Mouse (Mus musculus) embryonic facial prominence, embryonic 13.5 days (tissue): Measurements from ENCODE around the gene Atpaf1. TPM values are rescaled to one million over a fixed set of nuclear protein-coding genes. Genes with fewer than 3 reads are reported as not detected.

ENCODE experiments used
- ATAC-seq: fragments of 200-750 bp; cut with Nextera tagmentation; 2 replicates; pipeline ENCODE4 v1.8.0; 2017; ENCODE audit warnings: low read depth; ENCODE audit not compliant: insufficient number of reproducible peaks, insufficient read depth, low FRiP score, low TSS enrichment
- H3K27ac ChIP-seq: fragments of 300-500 bp; sonication (generic); 2 replicates; pipeline ENCODE4 v1.5.1; 2015; ENCODE audit warnings: moderate library complexity, mild to moderate bottlenecking, inconsistent platforms
- H3K27me3 ChIP-seq: fragments of 300-500 bp; sonication (generic); 2 replicates; pipeline ENCODE4 v1.6.1; 2015; ENCODE audit warnings: mild to moderate bottlenecking, inconsistent platforms
- H3K36me3 ChIP-seq: fragments of 300-500 bp; sonication (generic); 2 replicates; pipeline ENCODE4 v1.6.1; 2015; ENCODE audit warnings: mild to moderate bottlenecking, inconsistent platforms
- H3K4me1 ChIP-seq: fragments of 300-500 bp; sonication (generic); 2 replicates; pipeline ENCODE4 v1.6.1; 2015; ENCODE audit warnings: inconsistent platforms
- H3K4me2 ChIP-seq: fragments of 300-500 bp; sonication (generic); 2 replicates; pipeline ENCODE4 v1.6.1; 2015; ENCODE audit warnings: moderate library complexity, mild to moderate bottlenecking, inconsistent platforms
- H3K4me3 ChIP-seq: fragments of 300-500 bp; sonication (generic); 2 replicates; pipeline ENCODE4 v1.5.1; 2015; ENCODE audit warnings: mild to moderate bottlenecking, inconsistent platforms
- H3K9ac ChIP-seq: fragments of 300-500 bp; sonication (generic); 2 replicates; pipeline ENCODE4 v1.6.1; 2015; ENCODE audit warnings: mild to moderate bottlenecking, inconsistent platforms
- H3K9me3 ChIP-seq: fragments of 300-500 bp; sonication (generic); 2 replicates; pipeline ENCODE4 v1.6.1; 2016; ENCODE audit warnings: inconsistent platforms
- WGBS: fragments of 180-500 bp; shearing (Covaris S2); methylation state at CpG from one replicate; pipeline ENCODE4 v1.1.7; 2015; ENCODE audit warnings: mixed read lengths; 5-methylcytosine and 5-hydroxymethylcytosine counted together
- polyA plus RNA-seq: library from polyadenylated mRNA; unstranded; fragments of >200 nt; fragmentation: Nextera tagmentation; extraction: Ambion mirVana; gene quantifications from 2 replicates; pipeline ENCODE4 v1.2.1, GENCODE M21; 2015

Atpaf1 gene
- polyA plus RNA-seq, 1 experiment from 2014 or later: 60.5 TPM

DNA sequence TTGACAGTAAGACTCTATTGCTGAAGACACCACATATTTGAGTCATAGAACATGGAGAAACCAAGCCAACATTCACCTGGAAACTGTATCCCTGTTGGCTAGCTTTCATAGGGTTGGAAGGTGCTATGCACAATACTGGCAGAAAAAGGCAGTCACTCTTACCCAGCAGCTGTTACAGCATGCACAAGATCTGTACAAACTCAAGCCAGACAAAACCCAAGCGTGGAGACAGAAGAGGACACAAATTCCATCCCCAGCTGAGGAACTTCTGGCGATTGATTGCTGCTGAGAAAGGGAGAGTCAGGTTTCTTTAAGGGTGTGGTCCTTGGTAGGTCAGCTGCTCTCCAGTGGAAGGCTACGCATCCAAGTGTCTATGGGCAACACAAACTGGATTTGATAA is 35.6 kb downstream of the Atpaf1 start:
- WGBS: 62% methylated on average over 3 of the region's 3 CpGs
- peaks cover 8% of the 10 kb centered on the region; the same call in 1 of the 2 replicates for H3K4me1 ChIP-seq

GRCm38 (mm10) chr4:115820944-115821343 is 36.3 kb downstream of the Atpaf1 start:
- Histone ChIP-seq H3K9ac (no peak overlapping the region), H3K27me3 (no peaks in the 10 kb centered on the region), H3K4me2 (no peak overlapping the region), H3K4me1 (peaks cover 8% of the 10 kb centered on the region; the same call in 1 of the 2 replicates), H3K9me3 (no peaks in the 10 kb centered on the region), H3K27ac (no peak overlapping the region), H3K36me3 (peaks cover 17% of the 10 kb centered on the region), H3K4me3 (no peak overlapping the region)
- WGBS: 68% methylated on average over 3 of the region's 3 CpGs
- no peak for ATAC-seq

More for the DNA sequence above, 35.6 kb downstream of the Atpaf1 start:
- Histone ChIP-seq H3K4me2 (no peak overlapping the region), H3K4me3 (no peak overlapping the region), H3K27me3 (no peaks in the 10 kb centered on the region), H3K27ac (no peak overlapping the region), H3K9me3 (no peaks in the 10 kb centered on the region), H3K36me3 (peaks cover 25% of the 10 kb centered on the region), H3K9ac (no peak overlapping the region)
- no peak for ATAC-seq

DNA sequence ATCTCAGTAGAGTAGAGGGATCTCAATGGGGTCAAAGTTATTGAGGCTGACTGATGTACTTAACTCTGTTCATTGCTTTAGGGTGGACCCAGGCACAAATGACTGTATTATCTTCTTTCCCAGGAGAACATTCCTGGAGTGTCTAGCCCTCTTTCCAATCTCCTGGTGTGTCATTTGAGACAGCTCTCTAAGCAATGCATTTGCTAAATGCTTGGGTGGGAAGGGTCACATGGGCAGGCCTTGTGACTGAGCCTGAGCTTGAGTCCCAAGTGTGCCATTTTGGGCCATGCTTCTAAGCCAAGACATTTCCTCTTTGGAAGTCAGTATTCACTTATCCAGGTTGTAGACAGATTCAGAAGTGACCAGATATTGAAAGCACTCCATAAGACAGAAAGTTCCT is 36.8 kb downstream of the Atpaf1 start:
- peaks cover 8% of the 10 kb centered on the region; the same call in 1 of the 2 replicates for H3K4me1 ChIP-seq
- H3K4me3 ChIP-seq: no peak overlapping the region
- H3K9me3 ChIP-seq: no peaks in the 10 kb centered on the region
- no peaks in the 10 kb centered on the region for H3K27me3 ChIP-seq
- no peak overlapping the region for H3K27ac ChIP-seq
- H3K4me2 ChIP-seq: no peak overlapping the region
- no peak for ATAC-seq
- no peak overlapping the region for H3K9ac ChIP-seq
- peaks cover 12% of the 10 kb centered on the region for H3K36me3 ChIP-seq

DNA sequence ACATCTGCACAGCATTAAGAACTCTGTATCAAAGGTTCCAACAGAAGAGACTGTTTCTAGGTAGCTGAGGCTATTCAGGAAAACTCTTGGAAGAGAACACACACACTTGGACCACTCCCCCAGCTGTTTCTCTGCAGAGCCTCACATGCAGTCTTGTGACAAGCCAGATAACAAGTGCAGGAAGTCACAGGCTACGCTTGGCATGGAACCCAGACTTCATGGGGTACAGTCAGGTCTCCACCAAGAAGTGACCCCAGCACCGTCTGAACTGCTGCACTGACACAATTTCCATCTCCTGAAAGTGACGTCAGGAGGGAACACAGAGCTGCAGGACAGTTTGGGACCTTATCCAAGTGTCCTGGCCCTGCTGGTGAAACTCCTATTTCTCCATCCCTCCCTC is 37.3 kb downstream of the Atpaf1 start:
- Histone ChIP-seq H3K9ac (no peak overlapping the region), H3K27ac (no peak overlapping the region), H3K9me3 (no peaks in the 10 kb centered on the region), H3K27me3 (no peaks in the 10 kb centered on the region), H3K4me1 (peaks cover 8% of the 10 kb centered on the region; the same call in 1 of the 2 replicates), H3K36me3 (peaks cover 12% of the 10 kb centered on the region), H3K4me2 (no peak overlapping the region), H3K4me3 (no peak overlapping the region)
- no peak for ATAC-seq
- WGBS: 72% methylated on average over 3 of the region's 3 CpGs

DNA sequence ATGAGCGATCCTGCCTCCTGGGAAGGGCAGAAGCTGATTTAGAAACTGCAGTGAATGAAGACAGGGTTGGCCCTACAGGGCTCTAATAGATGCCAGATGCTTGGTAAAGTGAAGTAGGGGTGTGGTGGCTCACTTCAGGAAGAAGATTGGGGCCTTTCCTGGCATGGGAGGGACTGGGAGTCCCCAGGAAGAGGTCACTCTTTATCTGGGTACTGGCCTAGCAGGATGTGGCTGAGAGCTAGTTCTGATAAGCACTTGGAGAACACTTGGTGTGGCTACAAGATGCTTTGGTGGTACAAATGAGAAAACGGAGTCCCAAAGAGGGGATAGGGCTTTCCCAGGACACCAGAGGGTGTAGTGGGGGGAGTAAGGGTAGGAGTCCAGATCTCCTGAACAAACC is 39.6 kb downstream of the Atpaf1 start:
- WGBS: 53% methylated on average over 2 of the region's 2 CpGs
- Histone ChIP-seq H3K9ac (0 out of 2 replicates have a peak overlapping the region, but pooled peaks have one; percentile 12), H3K27me3 (0 out of 2 replicates have a peak, but pooled peaks cover 4% of the 10 kb centered on the region), H3K4me1 (peaks cover 17% of the 10 kb centered on the region), H3K36me3 (peaks cover 5% of the 10 kb centered on the region), H3K4me2 (no peak overlapping the region), H3K9me3 (no peaks in the 10 kb centered on the region), H3K4me3 (no peak overlapping the region), H3K27ac (no peak overlapping the region)
- ATAC-seq: no peak

GRCm38 (mm10) chr4:115825271-115825670 is 40.7 kb downstream of the Atpaf1 start:
- no peaks in the 10 kb centered on the region for H3K36me3 ChIP-seq
- no peak overlapping the region for H3K9ac ChIP-seq
- peaks cover 8% of the 10 kb centered on the region; the same call in 1 of the 2 replicates for H3K27me3 ChIP-seq
- no peak overlapping the region for H3K4me2 ChIP-seq
- ATAC-seq: no peak
- H3K4me1 ChIP-seq: peaks cover 17% of the 10 kb centered on the region
- WGBS: 85% methylated on average over 2 of the region's 2 CpGs
- no peaks in the 10 kb centered on the region for H3K9me3 ChIP-seq
- H3K4me3 ChIP-seq: no peak overlapping the region
- no peak overlapping the region for H3K27ac ChIP-seq

GRCm38 (mm10) chr4:115827066-115827465 is 42.5 kb downstream of the Atpaf1 start:
- Histone ChIP-seq H3K36me3 (peaks cover 9% of the 10 kb centered on the region), H3K4me2 (peak overlapping the region; percentile 65), H3K4me1 (peaks cover 17% of the 10 kb centered on the region), H3K9ac (no peak overlapping the region), H3K27me3 (peaks cover 8% of the 10 kb centered on the region; the same call in 1 of the 2 replicates), H3K9me3 (no peaks in the 10 kb centered on the region), H3K27ac (no peak overlapping the region), H3K4me3 (no peak overlapping the region)
- no peak for ATAC-seq
- WGBS: 59% methylated on average over 3 of the region's 3 CpGs

GRCm38 (mm10) chr4:115827535-115827887 is 42.9 kb downstream of the Atpaf1 start:
- ATAC-seq: no peak
- H3K4me1 ChIP-seq: peaks cover 17% of the 10 kb centered on the region
- peak overlapping the region; percentile 68; the same call in 1 of the 2 replicates for H3K27ac ChIP-seq
- peaks cover 8% of the 10 kb centered on the region; the same call in 1 of the 2 replicates for H3K27me3 ChIP-seq
- peak overlapping the region; percentile 65 for H3K4me2 ChIP-seq
- H3K9me3 ChIP-seq: no peaks in the 10 kb centered on the region
- peak overlapping the region; percentile 85 for H3K4me3 ChIP-seq
- H3K36me3 ChIP-seq: peaks cover 13% of the 10 kb centered on the region
- H3K9ac ChIP-seq: peak overlapping the region; percentile 85
- WGBS: 1% methylated on average over 4 of the region's 4 CpGs

DNA sequence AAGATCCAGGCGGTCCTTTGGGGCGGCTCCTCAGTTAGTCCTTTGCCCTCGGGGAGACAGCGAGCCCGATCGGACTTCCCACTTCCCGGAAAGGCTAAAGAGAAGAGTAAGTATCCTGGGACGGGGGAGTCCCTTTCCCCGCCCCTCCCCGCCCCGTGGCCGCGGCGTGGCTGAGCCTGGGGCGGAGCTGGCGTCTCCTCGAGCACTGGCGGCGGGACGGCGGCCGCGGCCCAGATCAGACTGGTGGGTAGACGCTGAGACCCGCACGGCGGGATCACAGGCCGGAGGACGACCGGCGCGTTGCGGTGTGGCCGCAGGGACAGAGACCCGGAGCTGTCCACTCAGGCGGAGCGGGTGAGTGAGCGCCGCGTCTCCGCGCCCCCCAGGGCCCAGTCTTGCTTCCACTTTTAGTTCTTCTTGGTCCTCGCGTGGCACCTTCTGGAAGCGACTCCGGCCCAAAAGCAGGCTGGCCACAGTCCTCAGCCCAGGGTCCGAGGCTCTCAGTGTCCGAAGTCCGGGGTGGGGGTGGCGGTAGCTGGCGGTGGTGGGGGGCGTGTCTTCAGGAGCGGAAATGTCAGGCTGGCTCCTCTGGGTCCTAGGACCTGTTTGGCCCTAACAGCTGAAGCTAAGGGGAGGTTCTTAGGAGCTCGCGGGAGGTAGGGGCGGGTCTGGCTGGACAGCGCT is 43.4 kb downstream of the Atpaf1 start, which contains the start of gene Mob3c:
Gene Mob3c, plus strand, starts transcription at position 205 of the 684 bp plus-strand sequence.
- H3K27me3 ChIP-seq: peaks cover 8% of the 10 kb centered on the region; the same call in 1 of the 2 replicates
- peak within 1 kb of the TSS; percentile 85 for H3K4me3 ChIP-seq
- 1% methylated on average over 46 of the region's 57 CpGs for WGBS
- H3K4me2 ChIP-seq: peak within 1 kb of the TSS; percentile 65
- H3K9me3 ChIP-seq: no peaks in the 10 kb centered on the region
- H3K9ac ChIP-seq: peak within 1 kb of the TSS; percentile 85
- peak; percentile 70 for ATAC-seq
- H3K27ac ChIP-seq: peak within 1 kb of the TSS; percentile 68
- peaks cover 17% of the 10 kb centered on the region for H3K4me1 ChIP-seq
- peaks cover 18% of the 10 kb centered on the region for H3K36me3 ChIP-seq

GRCm38 (mm10) chr4:115828572-115828902 is 43.9 kb downstream of the Atpaf1 start:
- no peak; the same call in 1 of the 2 replicates for ATAC-seq
- peak overlapping the region; percentile 85 for H3K4me3 ChIP-seq
- H3K9ac ChIP-seq: peak overlapping the region; percentile 85
- H3K27ac ChIP-seq: no peak overlapping the region
- peaks cover 8% of the 10 kb centered on the region; the same call in 1 of the 2 replicates for H3K27me3 ChIP-seq
- H3K4me2 ChIP-seq: peak overlapping the region; percentile 65
- 7% methylated on average over 8 of the region's 8 CpGs for WGBS
- H3K9me3 ChIP-seq: no peaks in the 10 kb centered on the region
- peaks cover 20% of the 10 kb centered on the region for H3K36me3 ChIP-seq
- peaks cover 17% of the 10 kb centered on the region for H3K4me1 ChIP-seq

DNA sequence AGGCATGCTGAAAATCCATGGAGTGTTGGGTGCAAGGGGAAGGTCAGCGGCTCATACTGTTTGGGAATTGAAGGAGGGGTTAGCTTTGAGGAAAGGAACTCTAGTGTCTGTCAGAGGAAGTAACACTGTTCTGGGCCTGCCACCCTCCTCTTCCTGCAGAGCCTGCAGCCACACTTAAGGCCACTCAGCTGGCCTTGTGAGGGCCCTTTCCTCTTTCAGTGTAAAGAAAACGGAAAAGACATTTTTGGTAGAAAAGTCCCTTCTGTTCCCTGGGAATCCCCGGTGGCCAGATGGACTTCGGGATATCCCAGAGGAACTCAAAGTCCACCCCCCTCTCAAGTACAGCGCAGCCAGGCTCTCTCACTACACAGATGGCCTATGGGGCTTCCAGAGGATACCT is 45.9 kb downstream of the Atpaf1 start:
- Histone ChIP-seq H3K27me3 (peaks cover 8% of the 10 kb centered on the region; the same call in 1 of the 2 replicates), H3K9me3 (no peaks in the 10 kb centered on the region), H3K4me1 (peaks cover 9% of the 10 kb centered on the region), H3K4me3 (no peak overlapping the region), H3K4me2 (no peak overlapping the region), H3K36me3 (peaks cover 31% of the 10 kb centered on the region), H3K27ac (no peak overlapping the region), H3K9ac (no peak overlapping the region)
- WGBS: 80% methylated on average over 5 of the region's 5 CpGs
- no peak for ATAC-seq

GRCm38 (mm10) chr4:115831221-115831620 is 46.6 kb downstream of the Atpaf1 start:
- Histone ChIP-seq H3K4me1 (peaks cover 9% of the 10 kb centered on the region), H3K4me2 (no peak overlapping the region), H3K4me3 (no peak overlapping the region), H3K27me3 (peaks cover 8% of the 10 kb centered on the region; the same call in 1 of the 2 replicates), H3K36me3 (peaks cover 34% of the 10 kb centered on the region), H3K27ac (no peak overlapping the region), H3K9ac (no peak overlapping the region), H3K9me3 (no peaks in the 10 kb centered on the region)
- no peak for ATAC-seq
- 94% methylated on average over 22 of the region's 22 CpGs for WGBS
